Mouse (Mus musculus) cerebellum, adult 2 months (tissue): ENCODE results near the gene Wdr95.

Experiments
- CTCF ChIP-seq: fragments of 200-500 bp; IDR thresholded peaks from 2 replicates; pipeline ENCODE4 v1.5.1; 2011; ENCODE audit warnings: low read depth, mild to moderate bottlenecking, control low read depth, low read length, moderate library complexity, borderline replicate concordance; ENCODE audit not compliant: insufficient read depth
- POLR2A ChIP-seq: fragments of 200-500 bp; IDR thresholded peaks from 2 replicates; pipeline ENCODE4 v1.6.1; 2011; ENCODE audit warnings: low read length, control low read depth, borderline replicate concordance; ENCODE audit not compliant: insufficient read depth

DNA sequence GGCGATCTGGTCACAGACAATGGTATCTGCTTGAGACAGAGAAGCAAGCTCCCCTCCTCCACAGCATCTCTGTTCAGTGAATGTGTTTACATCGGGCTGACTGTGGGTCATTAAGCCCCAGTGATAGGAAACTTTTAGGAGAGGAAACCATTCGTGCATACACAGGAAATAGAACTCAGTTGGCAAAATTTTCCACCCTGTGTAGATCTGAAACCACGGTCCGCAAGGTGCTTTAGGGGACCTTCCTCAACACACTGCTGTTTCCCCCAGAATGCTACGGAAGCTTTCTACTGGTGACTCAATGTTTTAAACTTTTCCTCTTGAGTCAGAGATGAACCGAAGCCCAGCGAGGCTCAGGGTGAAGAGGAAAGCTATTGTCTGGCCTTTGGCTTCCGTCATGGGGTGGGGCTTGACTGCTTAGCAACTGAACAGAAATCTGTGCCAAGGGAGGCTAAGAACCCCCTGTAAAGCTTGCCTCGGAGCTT, 2.0 kb upstream of the Wdr95 start:
- TF ChIP-seq POLR2A (no peak), CTCF (no peak)
